Mouse (Mus musculus) lung, embryonic 14.5 days (tissue): Measurements from ENCODE around the gene Bard1. TPM values are rescaled to one million over a fixed set of nuclear protein-coding genes. Genes with fewer than 3 reads are reported as not detected.

Experiments
- ATAC-seq: fragments of 200-750 bp; cut with Nextera tagmentation; 2 replicates; pipeline ENCODE4 v1.8.0; 2017; ENCODE audit warnings: mild to moderate bottlenecking, moderate TSS enrichment, moderate library complexity; ENCODE audit not compliant: insufficient read depth
- DNase-seq: peaks from one replicate; pipeline ENCODE4 v3.0.0-alpha.2; 2015
- H3K27ac ChIP-seq: fragments of 300-500 bp; sonication (generic); 2 replicates; pipeline ENCODE4 v1.5.1; 2014; ENCODE audit warnings: low read depth, mild to moderate bottlenecking, moderate library complexity
- H3K27me3 ChIP-seq: fragments of 300-500 bp; sonication (generic); 2 replicates; pipeline ENCODE4 v1.6.1; 2014; ENCODE audit warnings: low read length, control low read depth; ENCODE audit not compliant: insufficient read depth
- H3K36me3 ChIP-seq: fragments of 300-500 bp; sonication (generic); 2 replicates; pipeline ENCODE4 v1.6.1; 2014; ENCODE audit warnings: control low read depth; ENCODE audit not compliant: insufficient read depth
- H3K4me1 ChIP-seq: fragments of 300-500 bp; sonication (generic); 2 replicates; pipeline ENCODE4 v1.6.1; 2014; ENCODE audit warnings: antibody characterized with exemption, control low read depth; ENCODE audit not compliant: insufficient read depth
- H3K4me2 ChIP-seq: fragments of 300-500 bp; sonication (generic); 2 replicates; pipeline ENCODE4 v1.6.1; 2014; ENCODE audit warnings: mild to moderate bottlenecking
- H3K4me3 ChIP-seq: fragments of 300-500 bp; sonication (generic); 2 replicates; pipeline ENCODE4 v1.5.1; 2014; ENCODE audit warnings: low read depth, low read length
- H3K9ac ChIP-seq: fragments of 300-500 bp; sonication (generic); 2 replicates; pipeline ENCODE4 v1.6.1; 2014
- H3K9me3 ChIP-seq: fragments of 300-500 bp; sonication (generic); 2 replicates; pipeline ENCODE4 v1.6.1; 2016; ENCODE audit warnings: low read depth, low read length, control low read depth
- CTCF ChIP-seq: IDR thresholded peaks from 2 replicates; pipeline ENCODE4 v1.5.1; 2016; ENCODE audit warnings: antibody characterized with exemption, low read depth
- WGBS: fragments of 180-500 bp; shearing (Covaris S2); extraction: QIAGEN DNeasy Blood & Tissue Kit; methylation state at CpG from one replicate; pipeline ENCODE4 v1.1.7; 2014; 5-methylcytosine and 5-hydroxymethylcytosine counted together
- polyA plus RNA-seq: library from polyadenylated mRNA; unstranded; fragments of >200 nt; fragmentation: Nextera tagmentation; extraction: Ambion mirVana; gene quantifications from 2 replicates; pipeline ENCODE4 v1.2.1, GENCODE M21; 2014

Bard1 gene
- polyA plus RNA-seq, 1 experiment from 2014 or later: 3.3 TPM

DNA sequence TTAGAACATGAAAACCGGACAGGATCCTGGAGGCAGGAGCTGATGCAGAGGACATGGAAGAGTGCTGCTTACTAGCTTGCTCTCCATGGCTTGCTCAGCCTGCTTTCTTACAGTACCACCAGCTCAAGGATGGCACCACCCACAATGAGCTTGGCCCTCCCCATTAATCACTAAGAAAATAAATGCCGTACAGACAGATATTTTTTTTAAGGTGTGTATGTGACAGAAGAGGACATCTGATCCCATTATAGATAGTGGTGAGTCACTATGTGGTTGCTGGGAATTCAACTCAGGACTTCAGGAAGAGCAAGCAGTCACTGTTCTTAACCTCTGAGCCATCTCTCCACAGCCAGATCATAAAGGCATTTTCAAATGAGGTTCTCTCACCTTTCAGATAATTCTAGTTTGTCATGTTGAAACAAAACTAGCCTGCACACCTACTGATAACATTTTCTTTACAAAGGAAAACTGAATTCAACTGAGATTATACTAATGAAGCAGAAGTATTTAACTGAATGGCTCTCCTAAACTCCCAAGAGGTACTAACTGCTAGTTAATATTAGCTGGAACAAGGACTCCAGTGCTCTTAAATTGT is 7.6 kb downstream of the Bard1 start:
- Histone ChIP-seq H3K4me2 (no peak overlapping the region), H3K27me3 (no peaks in the 10 kb centered on the region), H3K4me1 (no peaks in the 10 kb centered on the region; the same call in 1 of the 2 replicates), H3K36me3 (no peaks in the 10 kb centered on the region), H3K9me3 (no peaks in the 10 kb centered on the region; the same call in 1 of the 2 replicates), H3K9ac (no peak overlapping the region), H3K4me3 (no peak overlapping the region), H3K27ac (no peak overlapping the region)
- no peak for TF ChIP-seq CTCF
- no peak for ATAC-seq
- no peak for DNase-seq
- 78% methylated on average over 2 of the region's 2 CpGs for WGBS

DNA sequence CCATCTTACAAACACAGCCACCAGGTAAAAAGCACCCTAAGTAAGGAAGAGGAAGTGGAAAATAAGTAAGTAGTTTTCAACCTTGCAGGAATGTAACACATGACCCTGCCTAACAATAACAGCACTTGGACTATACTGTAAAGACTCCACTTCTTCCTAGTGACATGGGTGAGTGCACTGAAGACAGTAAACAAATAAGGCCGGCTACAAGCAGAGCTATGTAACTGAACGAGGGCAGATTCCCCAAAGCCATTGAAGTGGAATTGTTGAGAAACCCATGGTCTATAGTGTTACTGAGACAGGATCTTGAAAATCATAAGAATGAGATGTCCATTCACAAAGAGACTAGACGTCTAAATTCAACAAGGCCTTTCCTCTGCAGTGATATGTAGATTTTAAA is 27.3 kb downstream of the Bard1 start:
- H3K9ac ChIP-seq: no peak overlapping the region
- no peak overlapping the region for H3K4me3 ChIP-seq
- H3K27me3 ChIP-seq: no peaks in the 10 kb centered on the region
- DNase-seq (no peak), ATAC-seq (no peak)
- no peak for TF ChIP-seq CTCF
- H3K36me3 ChIP-seq: peaks cover 11% of the 10 kb centered on the region; the same call in 1 of the 2 replicates
- no peaks in the 10 kb centered on the region for H3K9me3 ChIP-seq
- no peaks in the 10 kb centered on the region for H3K4me1 ChIP-seq
- H3K4me2 ChIP-seq: no peak overlapping the region
- WGBS: 67% methylated on average over 3 of the region's 3 CpGs
- no peak overlapping the region for H3K27ac ChIP-seq

DNA sequence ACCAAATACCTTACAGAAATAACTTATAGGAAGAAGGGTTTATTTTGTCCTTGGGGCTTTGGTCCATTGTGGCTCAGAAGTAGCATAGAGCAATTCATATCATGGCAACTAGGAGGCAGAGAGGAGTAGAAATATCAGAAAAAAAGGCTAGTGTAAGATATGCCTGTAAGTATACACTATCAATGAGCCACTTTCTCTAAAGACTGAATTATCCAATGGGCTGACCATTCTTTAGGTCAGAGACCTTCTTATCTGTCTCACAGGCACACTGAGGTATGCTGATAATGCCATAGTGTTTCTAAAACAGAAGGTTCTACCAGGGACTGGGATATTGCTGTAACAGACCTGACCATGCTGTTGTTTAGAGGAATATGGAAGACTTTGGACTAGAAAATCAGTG is 32.2 kb downstream of the Bard1 start:
- Histone ChIP-seq H3K9ac (no peak overlapping the region), H3K27ac (no peak overlapping the region), H3K9me3 (no peaks in the 10 kb centered on the region), H3K27me3 (no peaks in the 10 kb centered on the region), H3K36me3 (peaks cover 11% of the 10 kb centered on the region; the same call in 1 of the 2 replicates), H3K4me1 (no peaks in the 10 kb centered on the region), H3K4me3 (no peak overlapping the region), H3K4me2 (no peak overlapping the region)
- DNase-seq (no peak), ATAC-seq (no peak)
- TF ChIP-seq CTCF: no peak

DNA sequence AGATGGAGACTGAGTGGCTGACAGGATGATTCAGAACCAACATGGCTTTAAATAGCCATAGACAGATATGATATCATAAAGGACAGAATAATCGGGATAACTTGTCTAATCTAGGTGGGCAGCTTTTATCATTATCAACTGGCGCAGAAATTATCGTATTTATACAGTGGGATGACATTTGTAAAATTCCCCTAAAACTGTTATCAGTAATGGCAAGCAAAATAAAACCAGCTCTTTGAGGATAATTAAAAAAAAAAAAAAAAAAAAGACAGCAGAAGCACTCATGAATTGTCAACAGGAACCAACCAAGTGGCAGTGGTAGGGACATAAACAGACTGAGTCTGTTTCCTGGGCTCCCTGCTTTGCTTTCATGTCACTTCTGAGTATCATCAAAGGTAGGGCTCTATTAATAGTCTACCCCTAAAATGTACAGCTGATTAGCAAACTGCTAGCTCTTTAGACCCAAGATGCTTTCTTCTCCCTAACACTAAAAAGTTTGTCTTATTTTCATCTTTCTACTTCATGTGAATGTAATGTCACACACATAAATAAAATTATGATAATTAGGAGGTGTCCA is 34.1 kb downstream of the Bard1 start:
- Histone ChIP-seq H3K9ac (no peak overlapping the region), H3K27ac (no peak overlapping the region), H3K4me1 (no peaks in the 10 kb centered on the region), H3K4me3 (no peak overlapping the region), H3K4me2 (no peak overlapping the region), H3K9me3 (no peaks in the 10 kb centered on the region), H3K36me3 (peaks cover 13% of the 10 kb centered on the region; the same call in 1 of the 2 replicates), H3K27me3 (no peaks in the 10 kb centered on the region)
- ATAC-seq (no peak), DNase-seq (no peak)
- WGBS: 89% methylated on average over 3 of the region's 3 CpGs
- TF ChIP-seq CTCF: no peak

DNA sequence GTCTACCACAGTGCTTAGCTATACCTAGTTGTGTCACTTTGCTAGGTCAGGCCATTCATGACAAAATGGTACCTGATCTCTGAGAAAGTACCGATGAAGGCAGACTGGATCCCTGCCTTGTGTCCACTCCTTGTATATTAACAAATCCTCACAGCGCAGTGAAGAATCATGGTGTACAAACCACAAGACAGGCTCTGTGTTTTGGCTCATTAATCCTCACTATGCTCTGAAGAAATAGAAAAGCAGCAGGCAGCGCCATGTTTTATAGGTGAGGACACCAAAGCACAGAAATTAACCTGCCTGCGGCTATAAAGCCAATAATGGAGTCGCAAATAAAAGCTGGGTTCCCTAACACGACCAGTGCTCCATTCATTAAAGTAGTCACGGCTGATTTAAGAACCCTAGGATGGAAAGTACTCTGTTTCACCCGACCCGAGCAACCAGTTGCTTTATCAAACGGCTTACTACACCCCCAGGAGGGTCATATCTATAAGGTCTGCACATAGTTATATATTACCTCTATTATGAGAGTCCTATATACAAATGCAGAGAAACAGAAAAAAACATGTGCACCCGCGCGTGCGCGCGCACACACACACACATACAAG is 39.0 kb downstream of the Bard1 start:
- Histone ChIP-seq H3K9ac (no peak overlapping the region), H3K36me3 (peaks cover 18% of the 10 kb centered on the region; the same call in 1 of the 2 replicates), H3K4me2 (no peak overlapping the region), H3K4me3 (no peak overlapping the region), H3K27me3 (no peaks in the 10 kb centered on the region), H3K4me1 (no peaks in the 10 kb centered on the region), H3K9me3 (no peaks in the 10 kb centered on the region), H3K27ac (no peak overlapping the region)
- no peak for DNase-seq
- no peak for TF ChIP-seq CTCF
- no peak for ATAC-seq
- WGBS: 94% methylated on average over 16 of the region's 16 CpGs

DNA sequence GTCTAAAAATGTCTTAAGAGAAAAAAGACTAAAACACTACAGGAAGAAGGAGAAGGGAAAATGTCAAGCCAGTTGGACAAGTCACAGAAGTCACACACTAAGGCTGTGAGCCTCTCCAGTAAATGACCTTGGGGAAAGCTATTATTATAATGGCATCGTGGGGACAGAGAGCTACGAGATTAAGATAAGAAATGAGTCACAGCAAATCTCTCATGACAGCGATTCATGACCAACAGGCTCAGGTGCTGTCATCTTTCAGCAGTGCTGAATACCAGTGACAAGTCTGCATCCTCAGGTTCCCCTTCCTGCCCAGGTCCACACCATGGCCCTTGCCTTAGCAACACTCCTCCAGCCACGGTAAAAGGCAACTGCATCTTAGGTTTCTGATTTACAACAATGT is 46.8 kb downstream of the Bard1 start:
- no peaks in the 10 kb centered on the region for H3K27me3 ChIP-seq
- no peak for DNase-seq
- no peak for TF ChIP-seq CTCF
- WGBS: 63% methylated on average over 4 of the region's 4 CpGs
- no peaks in the 10 kb centered on the region for H3K9me3 ChIP-seq
- ATAC-seq: no peak
- H3K9ac ChIP-seq: no peak overlapping the region
- no peaks in the 10 kb centered on the region for H3K4me1 ChIP-seq
- H3K4me3 ChIP-seq: no peak overlapping the region
- no peak overlapping the region for H3K4me2 ChIP-seq
- peaks cover 9% of the 10 kb centered on the region; the same call in 1 of the 2 replicates for H3K36me3 ChIP-seq
- no peak overlapping the region for H3K27ac ChIP-seq

DNA sequence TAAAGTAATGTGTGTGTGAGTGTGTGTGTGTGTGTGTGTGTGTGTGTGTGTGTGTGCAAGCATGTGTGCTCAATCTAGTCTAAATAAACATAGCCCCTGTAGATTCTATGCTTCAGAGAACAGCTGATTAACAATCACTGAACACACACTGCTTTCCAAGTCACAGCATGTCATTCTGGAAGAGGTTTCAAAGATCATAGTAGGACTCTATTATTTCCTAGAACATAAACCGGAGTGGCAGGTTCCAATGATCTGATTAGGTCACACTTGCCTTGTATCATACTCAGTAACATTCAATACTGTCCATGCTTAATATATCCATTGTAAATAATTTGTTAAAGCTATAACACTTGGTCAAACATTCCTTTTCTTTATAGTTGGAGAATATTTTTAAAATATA is 47.5 kb downstream of the Bard1 start:
- H3K4me2 ChIP-seq: no peak overlapping the region
- no peak for TF ChIP-seq CTCF
- H3K27ac ChIP-seq: no peak overlapping the region

More for the DNA sequence above, 47.5 kb downstream of the Bard1 start:
- Histone ChIP-seq H3K4me3 (no peak overlapping the region), H3K9ac (no peak overlapping the region), H3K36me3 (peaks cover 9% of the 10 kb centered on the region; the same call in 1 of the 2 replicates), H3K4me1 (no peaks in the 10 kb centered on the region), H3K9me3 (no peaks in the 10 kb centered on the region), H3K27me3 (no peaks in the 10 kb centered on the region)
- 79% methylated on average over 1 of the region's 1 CpGs for WGBS
- no peak for ATAC-seq
- DNase-seq: no peak
